Mouse (Mus musculus): ENCODE measurements around the gene Plpp3. TPM values are rescaled to one million over a fixed set of nuclear protein-coding genes. Genes with fewer than 3 reads are reported as not detected.
"Not testable (repeated sequence)": the region's sequence is repeated elsewhere in the genome, so short reads cannot be mapped to it uniquely, and the experiment has no call there.

The Plpp3 gene
- total and polyA plus RNA-seq, 3 experiments = 237 to 342 (median 336) TPM

- no peak for DNase-seq
These were observed 103.2 kb downstream of the Plpp3 start for GRCm38 (mm10) chr4:105260385-105260784.

DNA sequence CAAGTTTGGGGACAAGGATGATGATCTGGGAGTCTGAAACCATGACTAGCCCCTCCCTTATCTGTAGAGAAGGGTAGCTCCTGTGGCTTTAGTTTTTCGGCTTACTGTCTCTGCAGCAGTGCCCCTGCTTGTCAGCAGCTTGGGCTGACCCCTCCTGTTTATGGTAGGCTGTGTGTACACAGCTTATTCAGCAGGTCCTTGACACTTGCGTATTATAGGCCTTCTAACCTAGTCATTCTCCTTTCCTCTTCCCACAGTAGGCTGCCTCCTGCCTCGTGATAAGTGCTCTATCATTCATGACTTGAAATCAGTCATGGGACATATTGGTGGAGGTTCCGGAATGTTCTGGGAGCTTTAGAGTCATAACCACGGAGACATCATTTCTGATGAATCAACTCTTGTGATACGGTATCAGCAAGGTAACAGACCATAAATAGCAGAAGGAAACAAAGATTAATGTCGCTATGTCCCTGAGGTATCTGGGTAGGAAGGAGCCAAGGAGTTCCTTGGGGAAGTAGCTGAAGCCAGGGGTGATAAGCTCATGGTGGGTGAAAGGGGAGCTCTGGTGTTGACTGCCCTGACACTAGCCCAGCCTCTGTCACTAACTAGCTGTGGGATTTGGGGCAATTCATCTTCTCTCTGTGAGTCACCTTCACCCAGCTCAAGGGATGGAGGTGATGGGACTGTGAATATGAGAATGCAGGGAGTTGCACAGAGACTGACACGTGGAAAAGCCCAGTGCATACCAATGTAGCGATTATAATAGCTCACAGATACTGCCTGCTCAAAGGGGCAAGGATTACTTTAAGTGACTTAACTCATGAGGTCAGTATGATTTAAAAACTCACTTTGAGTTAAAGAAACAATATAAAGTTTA, 104.0 kb downstream of the Plpp3 start:
- DNase-seq = peak; percentile 67

DNA sequence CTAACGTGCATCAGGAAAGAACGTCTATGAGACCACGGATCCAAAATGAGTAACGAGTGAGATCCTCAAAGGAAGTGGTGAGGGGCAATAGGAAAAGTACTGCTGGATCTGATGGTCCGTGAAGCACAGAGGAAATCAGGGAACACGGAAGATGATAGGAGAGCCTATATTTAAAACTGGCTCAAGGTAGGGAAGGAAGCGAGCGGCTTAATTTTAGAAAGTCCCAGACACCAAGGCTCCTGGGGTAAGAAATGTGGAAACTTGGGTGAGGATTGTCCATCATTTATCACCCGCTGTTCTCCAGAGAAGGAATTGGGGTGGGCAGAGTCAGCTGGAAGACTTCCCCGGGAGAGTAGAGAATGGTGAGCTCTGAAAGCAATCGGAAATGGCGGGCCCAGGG, 105.2 kb downstream of the Plpp3 start:
- DNase-seq = peak; percentile 44

- DNase-seq = no peak
These were observed 106.5 kb downstream of the Plpp3 start for GRCm38 (mm10) chr4:105263600-105263999.

GRCm38 (mm10) chr4:105265041-105265440, 107.9 kb downstream of the Plpp3 start:
- DNase-seq = no peak

GRCm38 (mm10) chr4:105265678-105266077, 108.5 kb downstream of the Plpp3 start:
- no peak for DNase-seq

- no peak for DNase-seq
These were observed 111.1 kb downstream of the Plpp3 start for GRCm38 (mm10) chr4:105268202-105268730.

DNA sequence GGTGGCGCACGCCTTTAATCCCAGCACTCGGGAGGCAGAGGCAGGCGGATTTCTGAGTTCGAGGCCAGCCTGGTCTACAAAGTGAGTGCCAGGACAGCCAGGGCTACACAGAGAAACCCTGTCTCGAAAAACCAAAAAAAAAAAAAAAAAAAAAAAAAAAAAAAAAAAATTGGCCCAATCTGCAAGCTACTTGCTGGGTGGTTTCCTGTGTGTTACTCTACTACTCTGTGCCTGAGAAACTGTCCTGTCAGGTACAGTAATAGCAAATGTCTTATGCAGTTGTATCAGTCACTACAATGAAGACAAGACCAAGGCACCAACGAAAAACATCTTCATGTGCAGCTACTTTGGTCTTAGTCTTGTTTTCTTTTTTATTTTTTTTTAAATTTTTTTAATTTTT, 112.3 kb downstream of the Plpp3 start:
- DNase-seq = not testable (repeated sequence)

- peak; percentile 55 for DNase-seq
These were observed 114.0 kb downstream of the Plpp3 start for GRCm38 (mm10) chr4:105271166-105271565.

DNA sequence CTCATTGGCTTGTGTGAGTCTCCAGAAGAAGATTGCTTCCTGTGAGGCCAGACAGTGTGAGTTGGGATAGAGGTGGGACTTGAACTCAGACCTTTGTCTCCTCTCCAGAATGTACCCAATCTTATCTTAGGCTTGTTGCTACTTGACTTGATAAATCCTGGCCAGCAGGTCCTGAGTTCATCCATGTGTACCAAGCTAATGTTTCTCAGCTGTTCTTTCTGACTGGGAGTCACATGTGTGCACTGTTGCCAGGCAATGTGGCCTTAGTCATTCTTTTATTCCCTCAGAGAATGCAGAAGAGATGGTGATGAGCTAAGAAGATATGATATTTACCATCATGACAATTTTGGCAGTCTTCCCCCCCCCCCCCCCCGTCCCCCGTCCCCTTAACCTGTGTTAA, 115.9 kb downstream of the Plpp3 start:
- no peak for DNase-seq

DNA sequence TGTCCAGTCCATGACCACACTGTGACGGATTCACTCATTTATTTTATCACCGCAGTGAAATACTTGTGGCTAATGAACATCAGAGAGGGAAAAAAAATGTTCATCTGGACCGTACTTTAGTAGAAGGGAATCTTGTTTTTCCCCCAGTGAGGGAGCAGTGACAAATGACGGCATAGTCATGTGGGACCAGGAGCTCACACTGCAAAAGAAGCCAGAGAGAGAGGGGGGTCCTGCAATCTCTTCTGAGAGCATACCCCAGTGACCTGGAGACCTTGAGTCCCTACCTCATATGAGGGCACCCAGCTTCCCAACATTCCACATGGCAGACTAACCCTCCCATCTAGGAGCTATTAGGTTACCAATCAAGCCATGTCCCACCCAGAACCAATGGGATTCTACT, 116.3 kb downstream of the Plpp3 start:
- no peak for DNase-seq

- no peak for DNase-seq
These were observed 118.5 kb downstream of the Plpp3 start for GRCm38 (mm10) chr4:105275616-105276015.

DNA sequence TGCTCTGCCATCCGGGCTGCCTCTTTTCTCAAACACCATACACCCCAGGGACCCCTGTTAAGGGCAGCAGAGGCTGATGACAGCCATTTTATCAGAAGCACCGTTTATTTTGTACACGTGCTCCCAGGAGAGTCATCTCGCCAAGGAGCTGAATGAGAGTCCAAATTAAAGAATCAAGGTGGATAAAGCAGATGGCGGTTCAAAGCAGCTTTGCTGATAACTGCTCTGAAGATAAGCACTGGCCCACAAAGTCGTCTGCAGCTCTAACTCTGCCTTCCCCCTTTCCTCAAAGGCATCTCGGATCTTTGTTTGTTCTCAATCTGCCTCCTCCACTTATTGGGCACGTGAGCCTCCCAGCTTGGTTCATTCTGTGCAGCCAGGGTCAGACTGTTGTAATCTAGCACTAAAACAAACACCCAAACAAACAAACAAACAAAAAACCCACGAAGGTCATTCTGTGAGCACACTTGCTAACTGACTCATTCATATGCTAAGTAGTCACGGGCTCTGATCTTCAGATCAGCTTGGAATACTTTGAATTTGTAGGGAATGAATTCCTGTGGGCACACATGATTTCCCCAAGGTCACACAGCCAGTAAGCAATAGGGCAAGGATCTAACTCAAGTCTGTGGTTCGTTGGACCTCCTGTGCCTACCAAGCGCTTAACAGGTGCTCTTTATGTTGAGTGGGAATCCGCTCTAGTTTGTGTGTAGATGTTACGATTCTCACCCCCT, 119.1 kb downstream of the Plpp3 start:
- DNase-seq = no peak

GRCm38 (mm10) chr4:105278161-105278560, 121.0 kb downstream of the Plpp3 start:
- DNase-seq = no peak

GRCm38 (mm10) chr4:105278571-105279410, 121.6 kb downstream of the Plpp3 start:
- no peak for DNase-seq

- DNase-seq = no peak
These were observed 122.7 kb downstream of the Plpp3 start for GRCm38 (mm10) chr4:105279806-105280205.

GRCm38 (mm10) chr4:105281751-105282231, 124.6 kb downstream of the Plpp3 start:
- DNase-seq = no peak
